Mouse (Mus musculus) Muller cell, postnatal 12 days (primary cell): ENCODE measurements around the gene Cga.

ENCODE experiments used
- DNase-seq: peaks from one replicate; pipeline ENCODE4 v3.0.0-alpha.2; 2015; ENCODE audit errors: inconsistent ontology term

Gene Cga

DNA sequence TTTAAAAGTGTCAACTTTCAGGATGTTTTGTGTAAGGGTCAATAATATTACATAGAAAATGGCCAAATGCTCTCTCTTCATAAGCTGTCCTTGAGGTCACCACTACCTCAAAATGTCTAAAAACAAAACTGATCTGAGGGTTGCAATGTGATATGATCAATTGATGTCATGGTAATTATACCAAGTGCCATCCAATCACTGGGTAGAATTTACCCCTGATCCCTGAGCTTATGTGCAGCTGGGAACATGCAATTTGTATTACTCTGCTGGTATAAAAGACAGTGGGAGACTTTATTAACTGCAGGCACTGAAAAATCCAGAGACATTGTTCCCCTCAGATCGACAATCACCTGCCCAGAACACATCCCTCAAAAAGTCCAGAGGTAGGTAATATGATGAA lies at the start of gene Cga:
Gene Cga (plus strand): TSS at position 301 of the 400 bp plus-strand sequence.
- DNase-seq = no peak

DNA sequence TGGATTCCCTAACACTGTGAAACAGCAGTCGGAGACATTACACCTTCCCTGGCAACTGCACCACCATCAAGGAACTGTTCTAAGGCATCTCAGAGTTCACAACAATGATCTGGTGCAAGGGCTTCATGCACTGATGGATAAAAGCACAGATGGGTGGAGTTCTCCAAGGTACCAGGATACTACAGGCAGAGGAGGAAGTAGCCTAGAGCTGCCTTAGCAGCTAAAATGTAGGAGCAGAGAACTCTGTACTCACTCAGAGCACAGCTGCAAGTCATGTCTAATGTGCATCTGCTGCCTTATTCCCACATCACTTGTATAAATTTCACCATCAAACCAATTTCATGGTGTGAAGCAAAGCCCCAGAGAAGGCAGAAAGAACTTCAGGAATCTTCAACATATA lies 49.7 kb upstream of the Cga start:
- no peak for DNase-seq

DNA sequence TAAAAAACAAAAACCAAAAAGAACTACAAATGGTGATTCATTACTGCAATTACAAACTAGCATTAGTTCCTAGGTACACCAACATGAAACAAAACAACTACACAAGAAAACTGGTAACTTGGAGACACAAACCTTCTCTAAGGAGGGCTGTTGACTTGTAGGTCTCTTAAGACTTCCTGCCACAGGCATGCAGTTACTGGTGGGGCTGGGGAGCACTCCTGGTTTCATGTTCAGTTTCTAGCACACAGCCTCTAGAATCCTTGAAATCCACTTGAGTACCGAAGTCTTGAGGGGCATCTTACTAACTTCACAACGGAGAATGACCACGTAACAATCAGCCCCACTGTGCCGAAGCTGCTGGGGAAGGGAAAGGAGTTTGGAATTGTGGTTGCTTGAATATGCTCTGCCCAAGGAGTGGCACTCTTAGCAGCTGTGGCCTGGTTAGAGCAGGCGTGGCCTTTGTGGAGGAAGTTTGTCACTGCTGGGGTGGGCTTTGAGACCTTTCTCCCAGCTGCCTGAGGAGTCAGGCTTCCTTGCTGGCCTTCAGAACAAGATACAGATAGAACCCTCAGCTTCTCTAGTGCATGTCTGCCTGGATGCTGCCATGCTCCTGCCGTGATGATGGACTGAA lies 45.8 kb upstream of the Cga start:
- no peak for DNase-seq

DNA sequence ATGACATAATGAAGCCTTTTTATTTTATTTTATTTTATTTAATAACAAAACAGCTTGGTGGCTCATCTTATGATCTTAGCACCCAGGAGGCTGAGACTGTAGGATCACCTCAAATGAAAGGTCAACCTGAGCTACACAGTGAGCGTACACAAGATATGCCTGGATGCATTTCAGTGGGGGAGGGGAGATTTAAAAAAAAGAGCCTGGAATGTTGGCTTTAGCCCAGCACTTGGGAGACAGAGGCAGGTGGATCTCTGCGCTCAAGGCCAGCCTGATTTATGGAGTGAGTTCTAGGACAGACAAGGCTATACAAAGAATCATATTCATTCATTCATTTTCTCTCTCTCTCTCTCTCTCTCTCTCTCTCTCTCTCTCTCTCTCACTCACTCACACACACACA lies 43.4 kb upstream of the Cga start:
- no peak for DNase-seq

DNA sequence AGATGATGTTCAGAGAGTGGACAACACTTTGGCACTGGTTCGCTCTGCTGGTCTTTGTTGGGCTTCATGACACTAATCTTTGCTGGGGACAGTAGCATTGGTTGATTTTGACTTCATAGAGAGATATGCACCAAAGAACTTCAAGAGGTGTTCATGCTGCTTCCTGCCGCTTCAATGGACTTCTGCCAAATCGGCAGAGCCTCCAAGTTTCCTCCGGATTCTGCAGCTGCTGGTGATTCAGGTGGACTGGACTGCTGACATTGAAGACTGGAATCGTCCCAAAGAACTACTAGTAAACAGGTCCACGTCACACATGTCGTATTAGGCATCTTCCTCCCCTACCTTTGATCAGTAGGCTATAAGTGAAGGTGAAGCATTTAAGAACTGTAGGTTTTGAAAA lies 41.5 kb upstream of the Cga start:
- no peak for DNase-seq

DNA sequence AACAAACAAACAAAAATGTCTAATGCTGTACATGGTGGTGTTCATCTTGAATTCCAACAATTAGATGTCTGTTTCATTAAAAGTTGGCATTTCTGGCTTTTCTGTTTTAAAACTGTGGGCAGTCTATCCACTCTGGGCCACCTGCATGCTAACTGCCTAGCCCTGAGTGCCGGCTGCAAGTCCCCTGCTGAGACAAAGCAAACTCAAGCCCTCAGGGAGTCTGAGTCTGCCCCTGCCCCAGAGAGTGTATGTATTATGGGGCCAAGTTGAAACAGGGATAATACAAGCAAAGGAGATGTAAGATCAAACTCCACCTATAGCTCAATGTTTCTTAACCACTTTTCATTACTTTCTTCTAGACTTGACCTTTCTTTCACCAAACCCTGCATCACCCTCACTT lies 37.6 kb upstream of the Cga start:
- no peak for DNase-seq

DNA sequence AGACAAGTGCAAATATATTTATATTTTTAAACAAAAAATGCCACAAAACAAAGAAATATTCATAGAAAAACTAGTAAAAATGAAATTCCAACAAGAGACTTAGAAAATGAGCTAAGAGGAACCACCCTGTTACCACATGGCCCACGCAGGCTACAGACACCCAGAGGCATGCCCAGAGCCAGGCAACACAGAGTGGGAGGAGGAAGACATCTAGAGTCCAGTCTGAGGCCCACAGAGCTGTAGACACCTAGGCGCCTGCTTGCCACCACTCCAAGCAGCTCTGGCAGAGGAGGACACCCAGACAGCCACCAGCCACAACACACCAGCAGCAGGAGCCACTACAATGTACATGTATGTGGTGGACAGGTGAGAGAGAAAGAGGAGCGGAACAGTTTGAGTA lies 34.7 kb upstream of the Cga start:
- DNase-seq = no peak

DNA sequence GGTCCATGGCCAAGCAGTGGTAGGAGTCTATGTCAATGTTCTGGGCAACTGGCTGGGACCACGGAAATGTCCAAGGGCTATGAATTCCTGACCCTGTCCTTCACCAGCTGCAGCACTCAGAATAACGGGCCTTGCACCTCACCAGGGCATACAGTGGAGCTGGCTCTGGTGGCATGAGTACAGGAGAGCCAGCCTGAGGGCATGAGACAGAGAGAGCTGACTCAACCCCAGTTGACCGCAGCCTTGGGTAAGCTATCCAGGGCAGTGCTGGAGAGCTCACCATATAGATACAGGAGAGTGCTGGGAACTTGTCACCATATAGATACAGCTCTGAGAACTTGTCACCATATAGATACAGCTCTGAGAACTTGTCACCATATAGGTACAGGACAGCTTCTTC lies 34.2 kb upstream of the Cga start:
- peak; percentile 25 for DNase-seq

DNA sequence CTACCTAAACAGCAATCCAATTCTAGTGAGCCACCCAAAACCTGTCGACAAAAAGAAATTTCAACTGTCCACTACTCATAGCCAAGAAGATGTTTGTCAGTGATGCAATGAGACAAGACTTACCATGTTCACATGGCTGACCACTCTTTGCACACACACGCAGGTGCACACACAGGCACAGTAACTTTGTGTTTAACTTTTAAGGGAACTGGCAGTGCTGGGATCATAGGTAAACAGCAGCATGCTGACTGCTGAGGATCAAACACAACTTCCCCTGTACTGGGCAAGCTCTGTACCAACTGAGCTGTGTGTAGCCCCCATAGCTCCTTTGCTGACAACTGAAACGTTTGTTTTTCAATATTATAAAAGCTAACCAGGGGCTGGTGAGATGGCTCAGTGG lies 32.1 kb upstream of the Cga start:
- no peak for DNase-seq

DNA sequence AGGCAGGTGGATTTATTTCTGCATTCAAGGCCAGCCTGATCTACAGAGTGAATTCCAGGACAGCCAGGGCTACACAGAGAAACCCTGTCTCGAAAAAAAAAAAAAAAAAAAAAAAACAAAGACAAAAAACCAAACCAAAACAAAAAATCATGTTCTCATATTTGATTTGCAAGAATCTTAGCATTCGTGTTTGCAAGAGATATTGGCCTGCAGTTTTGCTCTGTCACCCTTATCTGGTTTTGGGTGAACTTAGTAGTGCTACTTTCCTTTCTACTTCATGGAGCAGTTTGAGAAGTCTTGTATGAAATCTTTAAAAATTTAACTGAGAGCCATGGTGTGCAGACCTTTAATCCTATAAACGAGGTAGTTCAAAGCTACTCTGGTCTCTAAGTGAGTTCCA lies 23.8 kb upstream of the Cga start:
- DNase-seq = no peak

DNA sequence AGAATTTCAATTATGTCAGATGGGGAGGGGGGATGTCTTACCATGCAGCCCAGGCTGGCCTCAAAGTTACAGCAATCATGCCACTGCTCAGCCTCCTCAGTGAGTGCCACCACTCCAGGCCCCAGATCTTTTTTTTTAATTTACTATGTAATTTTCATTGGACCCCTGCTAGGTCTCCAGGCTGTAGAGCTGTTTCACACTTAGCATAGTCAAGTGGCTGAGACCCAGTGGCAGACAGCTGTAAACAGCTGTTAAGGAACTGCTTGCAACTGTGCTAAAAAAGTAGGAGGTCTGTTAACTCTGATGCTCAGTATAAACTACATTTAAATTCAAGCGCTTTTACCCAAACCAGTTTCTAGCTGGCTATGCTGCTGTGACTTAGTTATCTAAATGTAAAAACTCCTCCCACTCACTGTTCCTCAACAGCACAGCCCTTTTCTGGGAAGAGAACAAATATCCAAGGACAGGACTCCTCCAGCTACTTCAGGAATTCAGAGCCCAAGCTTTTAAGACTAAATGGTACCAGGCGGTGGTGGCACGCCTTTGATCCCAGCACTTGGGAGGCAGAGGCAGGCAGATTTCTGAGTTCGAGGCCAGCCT lies 20.6 kb upstream of the Cga start:
- DNase-seq = no peak

DNA sequence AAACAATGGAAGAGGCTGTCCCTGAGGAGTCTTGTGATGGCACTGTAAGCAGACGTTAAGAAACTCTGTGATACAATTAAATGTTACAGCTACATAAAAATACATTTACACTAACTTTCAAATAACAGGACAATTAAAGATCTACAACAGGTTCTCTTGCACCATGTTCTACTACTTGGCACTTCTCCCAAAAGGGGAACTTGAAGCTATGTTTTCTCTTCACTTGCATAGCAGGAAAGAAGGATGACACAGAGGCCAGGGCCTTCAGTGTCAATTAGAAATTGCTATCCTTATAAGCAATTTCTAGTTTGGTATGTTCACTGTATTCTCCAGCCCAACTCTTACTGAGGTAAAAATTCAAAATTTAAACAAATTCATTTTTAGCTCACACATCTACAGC lies 19.3 kb upstream of the Cga start:
- DNase-seq = no peak

DNA sequence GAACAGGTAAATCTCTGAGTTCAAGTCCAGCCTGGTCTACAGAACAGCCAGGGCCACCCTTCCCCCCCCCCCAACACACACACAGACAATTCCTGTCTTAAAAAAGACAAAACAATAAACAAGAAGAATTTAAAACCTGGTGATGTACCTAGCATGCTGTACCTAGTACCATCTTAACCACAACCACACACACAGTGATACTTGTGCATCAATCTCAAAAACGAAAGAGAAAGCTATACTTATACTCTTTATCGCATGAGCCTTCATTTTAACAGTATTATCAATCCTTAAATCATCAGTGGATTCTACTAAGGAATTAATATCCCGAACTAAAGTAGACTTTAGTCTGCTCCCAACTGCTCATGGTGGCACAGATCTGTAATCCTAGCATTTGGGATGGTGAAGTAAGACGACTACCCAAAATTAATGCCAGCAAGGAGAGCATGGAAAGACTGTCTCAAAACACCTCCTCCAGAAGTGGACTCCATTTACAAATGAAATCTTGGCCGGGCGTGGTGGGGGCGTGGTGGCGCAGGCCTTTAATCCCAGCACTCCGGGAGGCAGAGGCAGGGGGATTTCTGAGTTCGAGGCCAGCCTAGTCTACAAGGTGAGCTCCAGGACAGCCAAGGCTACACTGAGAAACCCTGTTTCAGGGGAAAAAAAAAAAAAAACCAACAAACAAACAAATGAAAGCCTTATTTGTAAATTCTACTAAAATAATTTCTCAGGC lies 12.5 kb upstream of the Cga start:
- DNase-seq = no peak

DNA sequence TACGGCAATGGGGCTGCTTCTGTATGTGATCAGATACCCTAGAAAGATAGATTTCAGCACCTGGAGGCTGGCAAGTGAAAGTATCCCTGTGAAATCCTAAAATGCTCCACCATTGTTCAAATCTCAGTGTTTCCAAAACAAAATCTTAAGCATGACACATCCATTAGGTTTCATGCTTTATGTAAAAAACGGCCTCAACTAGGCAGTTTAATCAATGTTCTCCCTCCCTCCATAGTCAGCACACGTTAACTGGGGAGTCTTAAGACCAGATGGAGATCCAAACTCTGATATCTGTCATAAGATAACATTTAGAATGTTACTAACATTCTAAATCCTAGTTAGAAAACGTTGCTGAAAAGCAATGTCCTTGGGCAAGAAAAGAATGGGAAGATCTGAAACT lies 11.7 kb upstream of the Cga start:
- DNase-seq = no peak

DNA sequence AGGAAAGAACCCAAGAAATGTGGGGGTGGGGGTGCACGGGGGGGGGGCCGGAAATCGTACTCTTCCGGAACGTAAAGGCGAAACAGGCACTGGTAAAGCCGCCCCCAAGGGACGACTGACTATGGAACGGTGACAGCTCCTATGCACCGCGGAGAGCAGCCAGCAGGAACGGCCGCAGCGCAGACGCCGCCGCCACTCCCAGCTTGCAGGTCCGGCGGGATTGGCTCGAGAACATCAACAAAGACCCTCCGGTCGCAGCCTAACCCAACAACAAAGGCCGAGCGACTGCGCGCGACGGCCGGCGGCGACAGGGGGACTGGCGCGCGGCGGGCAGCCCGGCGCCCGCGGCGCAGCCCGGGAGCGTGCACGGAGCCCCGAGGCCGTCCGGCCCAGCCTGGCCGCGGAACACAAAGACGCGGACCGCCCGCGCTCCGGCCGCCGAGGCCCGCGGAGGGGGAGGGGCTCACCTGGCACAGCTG lies 11.2 kb upstream of the Cga start:
- DNase-seq = no peak

DNA sequence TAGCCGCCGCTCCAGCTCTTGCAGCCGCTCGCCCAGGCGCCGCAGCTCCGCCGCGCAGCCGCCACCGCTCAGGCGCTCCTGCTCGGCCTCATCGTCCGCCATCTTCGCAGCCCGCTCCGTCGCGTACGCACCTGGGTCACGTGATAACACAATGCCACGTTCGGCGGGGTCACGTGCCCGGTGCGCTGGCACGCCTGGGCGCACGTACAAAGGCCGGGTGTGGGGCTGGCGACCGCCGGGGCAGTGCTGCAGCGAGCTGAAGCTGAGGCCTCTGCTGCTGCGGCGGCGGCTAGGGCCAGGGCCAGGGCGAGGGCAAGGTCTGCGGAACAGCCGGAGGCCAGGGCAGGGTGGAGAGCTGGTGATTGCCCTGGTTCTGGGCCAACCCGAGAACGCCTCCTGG lies 10.8 kb upstream of the Cga start, which contains the start of gene Zfp292:
Gene Zfp292 (minus strand): TSS at position 143 of the 400 bp plus-strand sequence.
- DNase-seq = peak; percentile 93

DNA sequence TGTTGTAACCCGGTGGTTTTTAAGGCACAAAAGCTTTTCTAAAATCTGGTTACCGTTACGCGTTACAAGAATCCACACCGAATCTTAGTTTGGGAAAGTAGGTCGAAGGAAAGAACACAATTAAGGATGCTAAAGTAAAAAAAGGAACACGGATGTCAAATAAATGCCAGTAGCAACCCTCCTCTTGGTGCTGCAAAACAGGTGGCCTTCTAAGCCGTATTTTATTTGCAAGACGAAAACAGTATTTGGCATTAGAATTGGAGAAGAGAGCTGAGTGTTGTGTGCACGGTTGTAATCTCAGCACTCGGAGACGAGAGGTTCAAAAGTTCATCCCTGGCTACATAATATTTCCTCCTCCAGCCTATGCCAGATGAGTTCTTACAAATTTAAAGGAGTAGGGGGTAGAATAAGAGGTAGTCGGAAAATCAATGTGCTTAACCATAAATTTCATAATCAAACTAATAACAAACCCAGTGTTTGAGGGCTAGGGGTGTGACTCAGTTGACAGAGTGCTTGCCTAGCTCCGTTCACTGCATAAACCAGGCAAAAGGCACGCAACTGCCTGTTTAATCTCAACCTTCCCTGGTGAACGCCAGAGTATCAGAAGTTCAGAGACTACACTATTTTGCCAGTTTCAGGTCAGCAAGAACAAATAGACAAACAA lies 10.1 kb upstream of the Cga start:
- no peak for DNase-seq

DNA sequence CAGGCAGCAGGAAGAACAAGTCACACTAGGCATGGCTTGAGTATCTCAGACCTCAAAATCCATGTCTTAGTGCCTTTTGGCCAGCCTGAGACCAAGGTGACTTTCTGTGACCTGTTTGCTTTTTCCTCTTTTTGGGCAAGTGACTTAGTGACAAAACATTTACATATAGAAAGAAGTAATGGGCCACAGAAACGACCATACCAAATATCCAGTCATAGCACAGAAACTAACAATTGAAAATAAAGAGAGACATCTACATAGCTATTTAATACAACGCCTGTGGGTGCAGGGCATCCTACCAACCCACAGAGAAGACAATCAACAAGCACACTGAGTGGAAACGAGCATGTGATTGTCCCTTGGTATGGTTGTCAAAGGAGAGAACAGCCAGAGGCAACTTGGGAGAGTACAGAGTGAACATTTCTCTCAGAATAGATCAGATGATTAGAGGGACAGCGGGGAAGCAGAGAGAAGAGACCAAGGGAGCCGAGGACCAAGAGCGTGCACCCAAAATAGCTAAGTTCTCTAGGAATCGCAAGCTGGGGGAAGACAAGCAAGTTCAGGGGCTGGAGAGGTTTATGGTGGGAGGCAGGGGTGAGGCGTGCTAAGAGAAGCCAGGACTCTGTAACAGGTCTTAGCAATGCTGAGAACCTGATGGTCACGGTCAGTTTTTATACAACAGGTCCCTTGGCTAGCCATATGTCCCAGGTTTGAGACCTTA lies 7.8 kb upstream of the Cga start:
- DNase-seq = no peak

DNA sequence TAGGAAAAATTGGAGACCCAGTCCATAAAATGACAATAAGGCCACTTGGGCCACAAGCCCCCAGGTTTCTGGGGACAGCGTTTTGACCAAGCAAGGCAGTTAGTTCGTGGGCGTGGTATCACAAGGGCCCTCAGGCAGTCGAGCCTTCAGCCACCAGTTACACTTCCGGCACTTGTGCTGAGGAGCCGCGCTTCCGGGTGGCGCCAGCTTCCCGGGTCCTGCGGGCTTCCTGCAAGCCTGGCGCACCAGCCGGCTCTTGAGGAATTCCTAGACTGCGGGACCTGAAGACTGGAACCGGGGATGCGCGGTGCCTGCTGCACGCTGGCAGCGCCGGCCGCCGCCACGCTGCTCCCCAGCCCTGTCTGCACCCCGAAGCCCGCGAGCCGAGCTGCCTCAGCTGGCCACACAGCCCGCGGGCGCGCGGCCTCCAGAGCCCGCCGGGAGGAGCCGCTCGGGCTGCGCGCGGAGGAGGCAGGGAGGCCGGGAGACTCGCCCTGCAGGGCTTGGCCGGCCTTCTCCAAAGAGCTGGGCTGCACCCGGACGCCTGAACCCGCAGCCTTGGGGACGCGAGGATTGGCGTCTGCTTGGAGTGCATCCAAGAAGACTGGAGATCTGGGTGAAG lies 7.0 kb upstream of the Cga start:
- DNase-seq = peak; percentile 90

DNA sequence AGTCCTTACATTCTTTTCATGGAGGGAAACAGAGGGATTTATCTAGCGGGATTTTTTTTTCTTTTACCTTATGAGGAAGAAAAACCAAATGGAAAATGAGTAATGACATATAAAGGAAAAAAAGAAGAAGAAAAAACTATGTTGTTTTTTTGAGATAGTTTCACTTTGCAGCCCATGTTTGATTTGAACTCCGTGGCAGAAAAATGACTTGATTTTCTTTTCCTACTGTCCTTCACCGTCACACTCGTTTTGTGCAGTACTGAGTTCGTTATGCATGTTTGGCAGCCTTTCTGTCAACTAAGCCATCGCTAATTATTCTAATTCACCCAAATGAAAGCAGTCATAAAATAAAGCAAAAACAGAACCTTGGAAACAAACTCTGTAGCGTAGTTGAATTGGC lies 6.3 kb upstream of the Cga start:
- DNase-seq = peak; percentile 54

DNA sequence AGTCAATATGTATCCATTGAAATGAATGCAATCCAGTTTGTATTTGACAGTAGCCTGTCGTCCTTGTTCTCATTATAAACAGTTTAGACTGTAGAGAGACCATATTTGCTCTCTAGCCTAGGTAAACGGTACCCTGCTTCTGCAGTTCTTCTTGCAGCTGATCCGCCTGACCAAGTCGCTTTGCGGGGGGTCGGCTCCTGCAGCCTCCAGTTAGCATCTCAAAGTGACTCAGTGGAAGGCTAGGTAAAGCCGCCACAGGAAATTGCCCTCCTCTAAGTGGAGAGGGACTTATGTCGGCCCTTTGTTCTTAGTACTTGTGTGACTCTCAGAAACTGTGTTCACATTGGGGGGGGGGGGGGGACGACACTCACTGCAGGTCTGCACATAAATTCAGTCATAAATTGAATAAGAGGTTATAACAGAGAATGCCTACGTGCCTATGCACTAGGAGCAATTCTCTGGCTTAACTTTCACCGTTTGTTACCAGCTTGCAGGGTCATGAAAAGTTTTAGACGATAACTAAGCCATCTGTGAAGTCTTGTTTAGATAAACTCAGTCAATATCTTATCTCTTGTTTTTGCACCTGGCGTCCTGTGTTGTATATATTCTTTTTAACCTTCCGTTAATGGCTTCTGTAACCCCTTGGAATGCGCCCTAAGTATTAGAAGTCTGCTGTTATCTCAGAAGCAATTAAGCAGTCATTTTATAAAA lies 4.3 kb upstream of the Cga start:
- no peak for DNase-seq
